Mouse (Mus musculus) urinary bladder, adult 2 months (tissue): Measurements from ENCODE around the gene Tmem200a. TPM values are rescaled to one million over a fixed set of nuclear protein-coding genes. Genes with fewer than 3 reads are reported as not detected.

Experiments
- DNase-seq: peaks from one replicate; pipeline ENCODE4 v3.0.0; 2022; ENCODE audit warnings: low spot score
- polyA plus RNA-seq: library from polyadenylated mRNA; depleted of rRNA; stranded (reverse); fragments of >200 nt; gene quantifications from 2 replicates; pipeline ENCODE4 v1.2.3, GENCODE M21; 2012; rRNA removed

Tmem200a gene
- polyA plus RNA-seq, 1 experiment: 2.3 TPM

- no peak for DNase-seq
These were observed 191.6 kb downstream of the Tmem200a start for GRCm38 (mm10) chr10:25887225-25887624.

GRCm38 (mm10) chr10:25884512-25884911 is 194.3 kb downstream of the Tmem200a start:
- no peak for DNase-seq

- no peak for DNase-seq
These were observed 201.1 kb downstream of the Tmem200a start for GRCm38 (mm10) chr10:25877731-25878130.

GRCm38 (mm10) chr10:25876809-25877208 is 202.0 kb downstream of the Tmem200a start:
- no peak for DNase-seq

GRCm38 (mm10) chr10:25868739-25869138 is 210.1 kb downstream of the Tmem200a start:
- no peak for DNase-seq

Other genes with a start within 250 kb of the Tmem200a start
- gene Gm9767, start 797 bp downstream of the Tmem200a start, polyA plus RNA-seq: 0.04 and 0.07 TPM in 2 replicates
- gene Samd3, start 150.7 kb upstream of the Tmem200a start, polyA plus RNA-seq: 0.38 and 0.50 TPM in 2 replicates